Mouse (Mus musculus): ENCODE results near the gene AA986860. TPM values are rescaled to one million over a fixed set of nuclear protein-coding genes. Genes with fewer than 3 reads are reported as not detected.

AA986860 gene
- polyA plus RNA-seq, 1 experiment from 2014 or later = 1.0 TPM

- Histone ChIP-seq H3K27me3 (replicated peaks; ENCODE audit: control insufficient read depth, insufficient read depth, low read length) (no peaks in the 10 kb centered on the region), H3K9me3 (ENCODE audit: control insufficient read depth, low read length) (no peaks in the 10 kb centered on the region), H3K36me3 (ENCODE audit: control insufficient read depth, insufficient read depth, low read length) (no peaks in the 10 kb centered on the region), H3K27ac (ENCODE audit: low read depth, low read length) (peak within 1 kb of the TSS; percentile 80), H3K4me2 (ENCODE audit: low read length) (peak within 1 kb of the TSS; percentile 99), H3K9ac (ENCODE audit: low read depth, low read length) (peak within 1 kb of the TSS; percentile 97), H3K4me1 (ENCODE audit: control insufficient read depth, insufficient read depth, low read depth, low read length) (peaks cover 11% of the 10 kb centered on the region), H3K4me3 (ENCODE audit: low read length) (peak within 1 kb of the TSS; percentile 92)
- under 1% methylated on average over 36 of the region's 38 CpGs for WGBS
- ATAC-seq = peak; percentile 95
Measured at GRCm38 (mm10) chr1:130715561-130716217, 16.1 kb upstream of the AA986860 start, which contains the start of gene Gm29427. Gene Gm29427, minus strand, starts transcription at chr1:130715799.

DNA sequence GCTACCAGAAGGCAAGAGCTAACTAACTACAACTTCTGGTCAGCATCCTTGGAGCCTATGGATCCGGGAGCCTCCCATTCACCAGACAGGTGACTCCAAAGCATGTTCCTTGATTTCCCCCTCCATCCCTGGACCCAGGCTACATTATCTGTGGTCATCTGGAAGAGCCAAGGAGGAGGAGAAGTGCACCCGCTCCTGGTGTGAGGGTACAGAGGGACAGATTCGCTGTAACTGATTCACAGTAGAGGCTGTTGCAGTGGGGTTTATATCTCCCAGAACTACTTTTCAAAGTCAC lies 15.6 kb upstream of the AA986860 start:
- peak overlapping the region; percentile 99 for H3K4me2 ChIP-seq (ENCODE audit: low read length)
- H3K36me3 ChIP-seq (ENCODE audit: control insufficient read depth, insufficient read depth, low read length) = no peaks in the 10 kb centered on the region
- H3K4me1 ChIP-seq (ENCODE audit: control insufficient read depth, insufficient read depth, low read depth, low read length) = peaks cover 13% of the 10 kb centered on the region
- 0% methylated on average over 3 of the region's 3 CpGs for WGBS
- peak; percentile 12; the same call in 1 of the 2 replicates for ATAC-seq
- peak overlapping the region; percentile 92 for H3K4me3 ChIP-seq (ENCODE audit: low read length)
- H3K9me3 ChIP-seq (ENCODE audit: control insufficient read depth, low read length) = no peaks in the 10 kb centered on the region
- H3K27me3 ChIP-seq (replicated peaks; ENCODE audit: control insufficient read depth, insufficient read depth, low read length) = no peaks in the 10 kb centered on the region
- H3K27ac ChIP-seq (ENCODE audit: low read depth, low read length) = peak overlapping the region; percentile 80
- peak overlapping the region; percentile 97 for H3K9ac ChIP-seq (ENCODE audit: low read depth, low read length)

- WGBS = under 1% methylated on average over 42 of the region's 42 CpGs
- no peak; the same call in none of the 2 replicates for ATAC-seq
Measured at GRCm38 (mm10) chr1:130716513-130717290, 15.1 kb upstream of the AA986860 start.

DNA sequence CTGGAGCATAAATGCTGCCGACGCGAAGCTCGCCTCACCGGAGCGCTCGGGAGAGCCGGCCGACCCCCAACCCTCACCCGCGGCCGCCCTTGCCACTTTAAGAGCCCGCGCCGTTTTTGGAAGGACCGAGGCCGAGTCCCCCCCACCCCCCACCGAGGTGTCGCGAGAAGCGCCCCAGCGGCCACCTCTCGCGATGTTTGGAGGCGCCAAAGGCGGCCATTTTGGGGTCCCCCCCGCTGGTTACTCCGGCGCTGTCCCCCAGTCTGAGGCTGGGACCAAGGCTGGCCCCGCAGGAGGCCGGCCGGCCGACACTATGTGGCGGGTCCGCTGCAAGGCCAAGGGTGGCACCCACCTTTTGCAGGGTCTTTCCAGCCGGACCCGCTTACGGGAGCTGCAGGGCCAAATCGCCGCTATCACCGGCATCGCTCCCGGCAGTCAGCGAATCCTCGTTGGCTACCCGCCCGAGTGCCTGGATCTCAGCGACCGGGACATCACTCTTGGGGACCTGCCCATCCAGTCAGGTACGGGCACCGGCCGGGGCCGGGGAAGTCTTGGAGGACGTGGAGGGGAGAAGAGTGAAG lies 14.4 kb upstream of the AA986860 start, which contains the start of gene Yod1:
Gene Yod1, plus strand, starts transcription at position 37 of the 581 bp plus-strand sequence.
- Histone ChIP-seq H3K4me3 (ENCODE audit: low read length) (peak within 1 kb of the TSS; percentile 92), H3K4me2 (ENCODE audit: low read length) (peak within 1 kb of the TSS; percentile 99), H3K9ac (ENCODE audit: low read depth, low read length) (peak within 1 kb of the TSS; percentile 97), H3K27ac (ENCODE audit: low read depth, low read length) (peak within 1 kb of the TSS; percentile 80), H3K27me3 (replicated peaks; ENCODE audit: control insufficient read depth, insufficient read depth, low read length) (no peaks in the 10 kb centered on the region), H3K9me3 (ENCODE audit: control insufficient read depth, low read length) (no peaks in the 10 kb centered on the region), H3K36me3 (ENCODE audit: control insufficient read depth, insufficient read depth, low read length) (no peaks in the 10 kb centered on the region), H3K4me1 (ENCODE audit: control insufficient read depth, insufficient read depth, low read depth, low read length) (peaks cover 13% of the 10 kb centered on the region)
- WGBS = under 1% methylated on average over 54 of the region's 54 CpGs
- ATAC-seq = peak; percentile 76

More at GRCm38 (mm10) chr1:130716513-130717290, 15.1 kb upstream of the AA986860 start:
- H3K27me3 ChIP-seq (replicated peaks; ENCODE audit: control insufficient read depth, insufficient read depth, low read length) = no peaks in the 10 kb centered on the region
- peak overlapping the region; percentile 80 for H3K27ac ChIP-seq (ENCODE audit: low read depth, low read length)
- peaks cover 13% of the 10 kb centered on the region for H3K4me1 ChIP-seq (ENCODE audit: control insufficient read depth, insufficient read depth, low read depth, low read length)
- no peaks in the 10 kb centered on the region for H3K36me3 ChIP-seq (ENCODE audit: control insufficient read depth, insufficient read depth, low read length)
- no peaks in the 10 kb centered on the region for H3K9me3 ChIP-seq (ENCODE audit: control insufficient read depth, low read length)
- peak overlapping the region; percentile 97 for H3K9ac ChIP-seq (ENCODE audit: low read depth, low read length)
- H3K4me2 ChIP-seq (ENCODE audit: low read length) = peak overlapping the region; percentile 99
- H3K4me3 ChIP-seq (ENCODE audit: low read length) = peak overlapping the region; percentile 92

DNA sequence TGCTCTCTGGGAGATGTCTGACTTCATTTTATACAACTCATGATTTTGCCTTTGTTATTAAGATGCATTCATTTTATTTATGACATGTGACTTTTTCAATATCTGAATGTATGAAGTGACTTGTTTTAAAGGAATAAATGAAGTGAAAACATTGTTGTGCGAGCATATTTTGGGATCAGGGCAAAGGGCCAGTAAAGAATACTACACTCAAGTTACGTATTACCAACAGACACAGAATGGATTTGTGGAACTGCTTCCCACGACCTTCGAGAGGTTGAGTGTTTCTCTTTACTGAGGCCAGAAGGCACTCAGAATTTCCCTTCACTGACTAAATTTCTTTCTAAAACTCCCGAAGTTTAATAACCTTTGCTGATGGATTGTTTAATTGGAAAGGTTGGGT lies 7.6 kb upstream of the AA986860 start:
- no peak for ATAC-seq
- no peak overlapping the region for H3K27ac ChIP-seq (ENCODE audit: low read depth, low read length)
- H3K9me3 ChIP-seq (ENCODE audit: control insufficient read depth, low read length) = no peaks in the 10 kb centered on the region
- H3K9ac ChIP-seq (ENCODE audit: low read depth, low read length) = no peak overlapping the region
- H3K27me3 ChIP-seq (replicated peaks; ENCODE audit: control insufficient read depth, insufficient read depth, low read length) = no peaks in the 10 kb centered on the region
- H3K4me1 ChIP-seq (ENCODE audit: control insufficient read depth, insufficient read depth, low read depth, low read length) = peaks cover 2% of the 10 kb centered on the region; the same call in 1 of the 2 replicates
- WGBS = 95% methylated on average over 5 of the region's 5 CpGs
- H3K4me2 ChIP-seq (ENCODE audit: low read length) = no peak overlapping the region
- no peak overlapping the region for H3K4me3 ChIP-seq (ENCODE audit: low read length)
- H3K36me3 ChIP-seq (ENCODE audit: control insufficient read depth, insufficient read depth, low read length) = no peaks in the 10 kb centered on the region

DNA sequence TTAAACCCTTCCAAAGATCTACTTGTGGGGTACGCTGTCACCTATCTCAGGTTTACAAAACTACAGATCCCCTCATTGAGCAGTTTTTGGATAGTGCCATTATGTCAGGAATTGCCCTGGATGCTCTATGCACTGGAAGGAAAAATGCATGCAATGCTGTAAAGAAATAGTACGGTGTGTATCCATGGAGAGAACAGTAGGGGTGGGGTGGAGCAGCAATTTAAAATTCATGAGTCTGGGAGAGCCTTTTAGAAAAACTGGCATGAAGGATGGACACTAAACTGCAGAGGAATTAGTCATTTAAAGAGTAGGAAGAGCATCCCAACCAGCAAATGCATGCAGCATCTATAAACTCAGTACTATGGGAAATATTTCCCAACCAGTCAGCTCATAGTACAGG lies 5.4 kb upstream of the AA986860 start:
- Histone ChIP-seq H3K27me3 (replicated peaks; ENCODE audit: control insufficient read depth, insufficient read depth, low read length) (no peaks in the 10 kb centered on the region), H3K4me3 (ENCODE audit: low read length) (no peak overlapping the region), H3K4me2 (ENCODE audit: low read length) (no peak overlapping the region), H3K36me3 (ENCODE audit: control insufficient read depth, insufficient read depth, low read length) (no peaks in the 10 kb centered on the region), H3K27ac (ENCODE audit: low read depth, low read length) (no peak overlapping the region), H3K9ac (ENCODE audit: low read depth, low read length) (no peak overlapping the region), H3K9me3 (ENCODE audit: control insufficient read depth, low read length) (no peaks in the 10 kb centered on the region), H3K4me1 (ENCODE audit: control insufficient read depth, insufficient read depth, low read depth, low read length) (no peaks in the 10 kb centered on the region)
- 54% methylated on average over 2 of the region's 2 CpGs for WGBS
- ATAC-seq = no peak

GRCm38 (mm10) chr1:130728070-130728469 lies 3.7 kb upstream of the AA986860 start:
- Histone ChIP-seq H3K4me1 (ENCODE audit: control insufficient read depth, insufficient read depth, low read depth, low read length) (no peaks in the 10 kb centered on the region), H3K36me3 (ENCODE audit: control insufficient read depth, insufficient read depth, low read length) (no peaks in the 10 kb centered on the region), H3K9me3 (ENCODE audit: control insufficient read depth, low read length) (no peaks in the 10 kb centered on the region), H3K9ac (ENCODE audit: low read depth, low read length) (no peak overlapping the region), H3K4me2 (ENCODE audit: low read length) (no peak overlapping the region), H3K4me3 (ENCODE audit: low read length) (no peak overlapping the region), H3K27ac (ENCODE audit: low read depth, low read length) (no peak overlapping the region), H3K27me3 (replicated peaks; ENCODE audit: control insufficient read depth, insufficient read depth, low read length) (no peaks in the 10 kb centered on the region)
- no peak for ATAC-seq
- 81% methylated on average over 1 of the region's 1 CpGs for WGBS

- H3K36me3 ChIP-seq (ENCODE audit: control insufficient read depth, insufficient read depth, low read length) = no peaks in the 10 kb centered on the region
- 92% methylated on average over 3 of the region's 3 CpGs for WGBS
- H3K4me1 ChIP-seq (ENCODE audit: control insufficient read depth, insufficient read depth, low read depth, low read length) = no peaks in the 10 kb centered on the region
- no peak overlapping the region for H3K4me3 ChIP-seq (ENCODE audit: low read length)
- H3K9me3 ChIP-seq (ENCODE audit: control insufficient read depth, low read length) = no peaks in the 10 kb centered on the region
- no peak for ATAC-seq
- H3K9ac ChIP-seq (ENCODE audit: low read depth, low read length) = no peak overlapping the region
- no peaks in the 10 kb centered on the region for H3K27me3 ChIP-seq (replicated peaks; ENCODE audit: control insufficient read depth, insufficient read depth, low read length)
- H3K4me2 ChIP-seq (ENCODE audit: low read length) = no peak overlapping the region
- no peak overlapping the region for H3K27ac ChIP-seq (ENCODE audit: low read depth, low read length)
Measured at GRCm38 (mm10) chr1:130728708-130729107, 3.1 kb upstream of the AA986860 start.

- WGBS = 87% methylated on average over 2 of the region's 2 CpGs
- no peak for ATAC-seq
Measured at GRCm38 (mm10) chr1:130729153-130729552, 2.6 kb upstream of the AA986860 start, which contains the start of gene Pfkfb2. Gene Pfkfb2, minus strand, starts transcription at chr1:130729253.

More at GRCm38 (mm10) chr1:130729153-130729552, 2.6 kb upstream of the AA986860 start, which contains the start of gene Pfkfb2:
- Histone ChIP-seq H3K9ac (ENCODE audit: low read depth, low read length) (no peak within 1 kb of the TSS), H3K4me1 (ENCODE audit: control insufficient read depth, insufficient read depth, low read depth, low read length) (no peaks in the 10 kb centered on the region), H3K4me3 (ENCODE audit: low read length) (no peak within 1 kb of the TSS), H3K4me2 (ENCODE audit: low read length) (no peak within 1 kb of the TSS), H3K9me3 (ENCODE audit: control insufficient read depth, low read length) (no peaks in the 10 kb centered on the region), H3K27me3 (replicated peaks; ENCODE audit: control insufficient read depth, insufficient read depth, low read length) (no peaks in the 10 kb centered on the region), H3K36me3 (ENCODE audit: control insufficient read depth, insufficient read depth, low read length) (no peaks in the 10 kb centered on the region), H3K27ac (ENCODE audit: low read depth, low read length) (no peak within 1 kb of the TSS)

Data from hindbrain, embryonic 16.5 days (tissue).